9 mouse cellular contexts compared by ENCODE assay signal in genomic region chr9:78191736-78192135, GRCm38 (mm10). TPM values are rescaled to one million over a fixed set of nuclear protein-coding genes. Genes with fewer than 3 reads are reported as not detected.
DNase-seq lines count a peak whose midpoint lies in the region; ATAC-seq and TF ChIP-seq lines count a peak whose summit lies in the region.
"Had no signal": no experiment of that assay in that cellular context is flagged by ENCODE, and none has a peak within 500 bp of the region (broad histone marks: within the 10 kb centered on the region; RNA-seq: fewer than 3 reads in every experiment).

No protein-coding gene starts in this region.

- WGBS in cerebellum, adult 2 months = 3% methylated on average over 18 of the region's 18 CpGs
- WGBS in forebrain, embryonic 12.5 days = under 1% methylated on average over 18 of the region's 18 CpGs
- WGBS in hindbrain, embryonic 14.5 days = under 1% methylated on average over 18 of the region's 18 CpGs
- under 1% methylated on average over 18 of the region's 18 CpGs for WGBS in limb, embryonic 15.5 days
- under 1% methylated on average over 18 of the region's 18 CpGs for WGBS in midbrain, embryonic 15.5 days

- peak overlapping the region; percentile 59 for H3K4me2 ChIP-seq in forebrain, embryonic 12.5 days
- peak overlapping the region; percentile 60 for H3K4me2 ChIP-seq in hindbrain, embryonic 14.5 days (replicated peaks)
- H3K4me2 ChIP-seq in limb, embryonic 15.5 days = peak overlapping the region; percentile 63
- peak overlapping the region; percentile 70 for H3K4me2 ChIP-seq in midbrain, embryonic 15.5 days

- H3K9ac ChIP-seq in forebrain, embryonic 12.5 days = peak overlapping the region; percentile 13; the same call in 1 of the 2 replicates
- H3K9ac ChIP-seq in hindbrain, embryonic 14.5 days = peak overlapping the region; percentile 21; the same call in 1 of the 2 replicates
- peak overlapping the region; percentile 14; the same call in 1 of the 2 replicates for H3K9ac ChIP-seq in limb, embryonic 15.5 days
- peak overlapping the region; percentile 22; the same call in 1 of the 2 replicates for H3K9ac ChIP-seq in midbrain, embryonic 15.5 days

- no peak for TF ChIP-seq POLR2A in cerebellum, adult 2 months (IDR thresholded peaks at IDR 0.05; ENCODE audit: borderline replicate concordance, insufficient read depth, low read length)

- TF ChIP-seq CTCF in cerebellum, adult 2 months (IDR thresholded peaks at IDR 0.05; ENCODE audit: borderline replicate concordance, insufficient read depth, low read depth, low read length) = no peak

- peak; percentile 66 for ATAC-seq in forebrain, embryonic 12.5 days (ENCODE audit: low FRiP score)
- peak; percentile 46; the same call in 1 of the 2 replicates for ATAC-seq in hindbrain, embryonic 14.5 days (ENCODE audit: low FRiP score)
- ATAC-seq in limb, embryonic 15.5 days (ENCODE audit: insufficient number of reproducible peaks, low FRiP score, low TSS enrichment, low read depth) = no peak
- ATAC-seq in midbrain, embryonic 15.5 days (replicated peaks) = no peak; the same call in 1 of the 2 replicates
- ATAC-seq: Patski had no signal

- H3K4me1 ChIP-seq in cerebellum, adult 2 months (ENCODE audit: control insufficient read depth, insufficient read depth, low read length) = peaks cover 4% of the 10 kb centered on the region; the same call in 1 of the 2 replicates
- H3K4me1 ChIP-seq in forebrain, embryonic 12.5 days = peaks cover 26% of the 10 kb centered on the region
- H3K4me1 ChIP-seq in hindbrain, embryonic 14.5 days (replicated peaks; ENCODE audit: control insufficient read depth, insufficient read depth, low read length) = peaks cover 21% of the 10 kb centered on the region
- H3K4me1 ChIP-seq in limb, embryonic 15.5 days = peaks cover 24% of the 10 kb centered on the region
- H3K4me1 ChIP-seq in midbrain, embryonic 15.5 days = peaks cover 14% of the 10 kb centered on the region

- H3K4me3 ChIP-seq in cerebellum, adult 2 months (replicated peaks; ENCODE audit: insufficient read depth, low read depth, low read length) = peak overlapping the region; percentile 75
- peak overlapping the region; percentile 35 for H3K4me3 ChIP-seq in forebrain, embryonic 12.5 days (replicated peaks)
- H3K4me3 ChIP-seq in hindbrain, embryonic 14.5 days (replicated peaks; ENCODE audit: low read length) = peak overlapping the region; percentile 35
- peak overlapping the region; percentile 50 for H3K4me3 ChIP-seq in limb, embryonic 15.5 days
- H3K4me3 ChIP-seq in midbrain, embryonic 15.5 days = peak overlapping the region; percentile 37

- H3K27ac ChIP-seq in cerebellum, adult 2 months (ENCODE audit: insufficient read depth, low read length) = no peak overlapping the region
- no peak overlapping the region for H3K27ac ChIP-seq in forebrain, embryonic 12.5 days
- H3K27ac ChIP-seq in hindbrain, embryonic 14.5 days = no peak overlapping the region
- peak overlapping the region; percentile 63 for H3K27ac ChIP-seq in limb, embryonic 15.5 days
- H3K27ac ChIP-seq in midbrain, embryonic 15.5 days = no peak overlapping the region

- no peaks in the 10 kb centered on the region for H3K36me3 ChIP-seq in forebrain, embryonic 12.5 days (replicated peaks)
- no peaks in the 10 kb centered on the region for H3K36me3 ChIP-seq in hindbrain, embryonic 14.5 days (replicated peaks; ENCODE audit: control insufficient read depth, insufficient read depth)
- no peaks in the 10 kb centered on the region for H3K36me3 ChIP-seq in limb, embryonic 15.5 days
- H3K36me3 ChIP-seq in midbrain, embryonic 15.5 days (replicated peaks) = no peaks in the 10 kb centered on the region

- H3K27me3 ChIP-seq in cerebellum, adult 2 months (ENCODE audit: control insufficient read depth, insufficient read depth, low read length) = no peaks in the 10 kb centered on the region
- H3K27me3 ChIP-seq in forebrain, embryonic 12.5 days = peaks cover 13% of the 10 kb centered on the region
- H3K27me3 ChIP-seq in hindbrain, embryonic 14.5 days (ENCODE audit: control insufficient read depth, insufficient read depth, low read length) = no peaks in the 10 kb centered on the region
- H3K27me3 ChIP-seq in limb, embryonic 15.5 days = no peaks in the 10 kb centered on the region
- 0 out of 2 replicates have a peak, but pooled peaks cover 3% of the 10 kb centered on the region for H3K27me3 ChIP-seq in midbrain, embryonic 15.5 days (replicated peaks)
- H3K27me3 ChIP-seq: Patski had no signal

- H3K9me3 ChIP-seq in forebrain, embryonic 12.5 days = no peaks in the 10 kb centered on the region
- no peaks in the 10 kb centered on the region for H3K9me3 ChIP-seq in hindbrain, embryonic 14.5 days (ENCODE audit: control insufficient read depth, low read length)
- H3K9me3 ChIP-seq in limb, embryonic 15.5 days = no peaks in the 10 kb centered on the region
- no peaks in the 10 kb centered on the region for H3K9me3 ChIP-seq in midbrain, embryonic 15.5 days

- DNase-seq in cerebellum, adult 2 months = peak; percentile 21 to 24
- DNase-seq in cerebellum, adult 11-12 months = no peak
- peak; percentile 76 to 80 for DNase-seq in adrenal gland, postnatal 36 days
- peak; percentile 74 for DNase-seq in hindbrain, embryonic 14.5 days (ENCODE audit: low spot score)
- peak; percentile 75 to 83 for DNase-seq in spleen, postnatal 4 days (ENCODE audit: low spot score in 2 of 2)

RNA-seq across cellular contexts. Expression of gene Gsta4, which starts 9.2 kb away (rescaled TPM):
- polyA plus RNA-seq in cerebellum, adult 2 months (2012; rRNA removed) = 107 and 113 TPM in 2 replicates
- total RNA-seq in adrenal gland, postnatal 36 days (2021) = 10 to 100 TPM; 37.1 to 47.6 TPM
- 36.7 and 43.0 TPM in 2 replicates for polyA plus RNA-seq in forebrain, embryonic 12.5 days (2016; fragmentation: Nextera tagmentation; extraction: Ambion mirVana)
- polyA plus RNA-seq in hindbrain, embryonic 14.5 days (2014; fragmentation: Nextera tagmentation; extraction: Ambion mirVana) = 23.6 and 31.3 TPM in 2 replicates
- polyA plus RNA-seq in limb, embryonic 15.5 days (2015; fragmentation: Nextera tagmentation; extraction: Ambion mirVana) = 57.5 and 60.6 TPM in 2 replicates
- 15.7 and 21.0 TPM in 2 replicates for polyA plus RNA-seq in midbrain, embryonic 15.5 days (2015; fragmentation: Nextera tagmentation; extraction: Ambion mirVana)

RNA-seq across cellular contexts. Expression of gene Gsta1, which starts 38.7 kb away (rescaled TPM):
- not detected in 2 replicates for polyA plus RNA-seq in cerebellum, adult 2 months (2012; rRNA removed)
- total RNA-seq in adrenal gland, postnatal 36 days (2021) = 1 to 10 TPM in 1 of 2 experiments, not detected in 1; 1.1 TPM
- polyA plus RNA-seq in forebrain, embryonic 12.5 days (2016; fragmentation: Nextera tagmentation; extraction: Ambion mirVana) = not detected in 2 replicates
- polyA plus RNA-seq in hindbrain, embryonic 14.5 days (2014; fragmentation: Nextera tagmentation; extraction: Ambion mirVana) = not detected in 2 replicates
- 8.8 and 10.0 TPM in 2 replicates for polyA plus RNA-seq in limb, embryonic 15.5 days (2015; fragmentation: Nextera tagmentation; extraction: Ambion mirVana)
- not detected in 2 replicates for polyA plus RNA-seq in midbrain, embryonic 15.5 days (2015; fragmentation: Nextera tagmentation; extraction: Ambion mirVana)

Comparison
In these comparisons a context has a peak if more than half of its experiments do, and no peak if none do; other contexts are left out.
1. ATAC-seq: peak in forebrain, embryonic 12.5 days (single experiment) and hindbrain, embryonic 14.5 days (single experiment); none in limb, embryonic 15.5 days (single experiment) and midbrain, embryonic 15.5 days (single experiment).
2. Peak in every context shown above with its lines, with median percentiles within 50 percentile points of each other: H3K4me3 ChIP-seq, H3K4me2 ChIP-seq and H3K9ac ChIP-seq.